Mouse (Mus musculus): ENCODE results near the gene Fam171a1.

GRCm38 (mm10) chr2:3154091-3154665 lies 40.2 kb downstream of the Fam171a1 start:
- TF ChIP-seq POLR2A (IDR thresholded peaks at IDR 0.05; ENCODE audit: borderline replicate concordance, insufficient read depth, low read length) (no peak), CTCF (IDR thresholded peaks at IDR 0.05; ENCODE audit: borderline replicate concordance, insufficient read depth, low read depth, low read length) (no peak)

Data from cerebellum, adult 2 months (tissue).